Mouse (Mus musculus) small intestine, adult 2 months (tissue): Measurements from ENCODE around the gene Ube2h. TPM values are rescaled to one million over a fixed set of nuclear protein-coding genes. Genes with fewer than 3 reads are reported as not detected.

Experiments used
- H3K27ac ChIP-seq: fragments of 200-500 bp; 2 replicates; pipeline ENCODE4 v1.5.1; 2012; ENCODE audit warnings: low read depth, low read length, control low read depth, inconsistent platforms; ENCODE audit not compliant: insufficient read depth
- H3K27me3 ChIP-seq: fragments of 200-500 bp; 2 replicates; pipeline ENCODE4 v1.6.1; 2012; ENCODE audit warnings: mild to moderate bottlenecking, moderate library complexity, low read length, inconsistent platforms; ENCODE audit not compliant: control insufficient read depth, insufficient read depth
- H3K36me3 ChIP-seq: fragments of 200-500 bp; 2 replicates; pipeline ENCODE4 v1.6.1; 2012; ENCODE audit warnings: mild to moderate bottlenecking, low read length, control low read depth, inconsistent platforms; ENCODE audit not compliant: control insufficient read depth, insufficient read depth
- H3K4me1 ChIP-seq: fragments of 200-500 bp; 2 replicates; pipeline ENCODE4 v1.6.1; 2012; ENCODE audit warnings: low read length, inconsistent platforms, mixed read lengths; ENCODE audit not compliant: control insufficient read depth, insufficient read depth, insufficient read length
- H3K4me3 ChIP-seq: fragments of 200-500 bp; 2 replicates; pipeline ENCODE4 v1.5.1; 2012; ENCODE audit warnings: low read depth, mild to moderate bottlenecking, control low read depth, inconsistent platforms, low read length, moderate library complexity
- CTCF ChIP-seq: fragments of 200-500 bp; IDR thresholded peaks from 2 replicates; pipeline ENCODE4 v1.5.1; 2012; ENCODE audit warnings: low read depth, mild to moderate bottlenecking, control low read depth, inconsistent platforms, low read length, moderate library complexity, mixed read lengths; ENCODE audit not compliant: insufficient replicate concordance, insufficient read length; ENCODE audit errors: extremely low read depth
- POLR2A ChIP-seq: fragments of 200-500 bp; IDR thresholded peaks from 2 replicates; pipeline ENCODE4 v1.6.1; 2012; ENCODE audit warnings: low read depth, mild to moderate bottlenecking, control low read depth, inconsistent platforms, low read length, moderate library complexity
- WGBS: fragments of 180-500 bp; shearing (Covaris S2); methylation state at CpG from one replicate; pipeline ENCODE4 v1.1.7; 2018; 5-methylcytosine and 5-hydroxymethylcytosine counted together
- polyA plus RNA-seq: library from polyadenylated mRNA; depleted of rRNA; stranded (reverse); fragments of >200 nt; gene quantifications from 2 replicates; pipeline ENCODE4 v1.2.3, GENCODE M21; 2012

Ube2h gene
- polyA plus RNA-seq, 1 experiment = 97.7 TPM

DNA sequence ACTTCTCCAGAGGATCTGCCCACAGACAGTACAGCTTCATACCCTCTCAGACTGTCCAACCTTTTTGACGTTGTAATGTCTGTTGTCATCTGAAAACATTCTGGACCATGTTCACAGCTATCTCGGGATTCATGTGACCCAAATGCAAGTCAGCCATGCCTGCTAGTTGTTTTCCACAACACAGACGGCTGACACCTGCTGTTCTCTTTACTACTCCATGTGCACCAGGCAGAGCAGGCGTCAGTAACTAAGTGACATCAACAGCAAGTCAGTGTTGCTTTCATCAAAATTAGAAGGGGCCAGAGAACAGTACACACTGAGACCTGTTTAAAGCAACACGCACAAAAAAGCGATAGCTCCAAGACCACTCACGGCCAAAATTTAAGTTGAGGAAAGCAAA is 36.9 kb downstream of the Ube2h start:
- 91% methylated on average over 7 of the region's 7 CpGs for WGBS
- no peak overlapping the region for H3K27ac ChIP-seq
- no peak overlapping the region for H3K4me3 ChIP-seq
- no peak for TF ChIP-seq CTCF
- TF ChIP-seq POLR2A = no peak
- peaks cover 23% of the 10 kb centered on the region for H3K36me3 ChIP-seq
- no peaks in the 10 kb centered on the region for H3K4me1 ChIP-seq
- no peaks in the 10 kb centered on the region for H3K27me3 ChIP-seq

DNA sequence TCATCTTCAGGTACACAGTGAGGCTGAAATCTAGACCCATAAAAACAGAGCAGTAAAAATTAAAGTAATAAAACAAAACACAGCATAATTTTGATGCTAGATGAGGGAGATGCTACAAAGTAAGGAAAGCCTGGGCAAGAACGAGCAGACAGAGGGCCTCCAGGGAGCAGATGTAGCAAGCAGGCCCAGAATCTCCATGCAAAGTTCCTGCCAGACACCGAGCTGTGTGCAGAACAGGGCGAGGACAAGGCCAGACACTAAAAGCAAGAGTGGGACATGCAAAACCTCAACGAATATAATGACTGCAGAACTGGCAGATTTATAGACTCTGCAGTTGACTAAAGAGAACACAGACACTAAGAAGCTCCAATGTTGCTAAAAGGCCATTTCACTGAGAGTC is 38.9 kb downstream of the Ube2h start:
- H3K4me3 ChIP-seq = no peak overlapping the region
- TF ChIP-seq CTCF = no peak
- TF ChIP-seq POLR2A = no peak
- WGBS = 68% methylated on average over 4 of the region's 4 CpGs
- H3K27ac ChIP-seq = no peak overlapping the region
- no peaks in the 10 kb centered on the region for H3K27me3 ChIP-seq
- H3K4me1 ChIP-seq = no peaks in the 10 kb centered on the region
- H3K36me3 ChIP-seq = peaks cover 26% of the 10 kb centered on the region

DNA sequence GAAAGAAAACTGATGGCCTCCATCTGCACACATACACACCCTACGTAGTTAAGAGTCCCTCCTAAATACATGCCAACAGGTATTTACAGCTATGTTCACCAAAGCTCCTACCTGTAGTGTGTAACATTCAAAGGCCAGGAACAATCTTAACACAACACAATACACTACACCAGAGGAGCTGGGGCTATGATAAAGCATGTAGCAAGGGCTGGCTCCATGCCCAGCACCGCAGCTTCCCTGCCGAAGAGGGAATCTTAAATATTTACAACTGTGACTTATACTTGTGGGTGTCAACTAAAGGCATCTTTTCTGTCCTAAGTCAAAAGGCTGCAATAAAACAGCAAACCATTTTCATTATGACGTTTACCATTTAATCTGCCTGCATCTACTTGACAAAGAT is 41.3 kb downstream of the Ube2h start:
- H3K27ac ChIP-seq = no peak overlapping the region
- no peaks in the 10 kb centered on the region for H3K27me3 ChIP-seq
- TF ChIP-seq POLR2A = no peak
- no peak for TF ChIP-seq CTCF
- WGBS = 42% methylated on average over 4 of the region's 4 CpGs
- peaks cover 32% of the 10 kb centered on the region for H3K36me3 ChIP-seq
- H3K4me3 ChIP-seq = no peak overlapping the region
- H3K4me1 ChIP-seq = no peaks in the 10 kb centered on the region

DNA sequence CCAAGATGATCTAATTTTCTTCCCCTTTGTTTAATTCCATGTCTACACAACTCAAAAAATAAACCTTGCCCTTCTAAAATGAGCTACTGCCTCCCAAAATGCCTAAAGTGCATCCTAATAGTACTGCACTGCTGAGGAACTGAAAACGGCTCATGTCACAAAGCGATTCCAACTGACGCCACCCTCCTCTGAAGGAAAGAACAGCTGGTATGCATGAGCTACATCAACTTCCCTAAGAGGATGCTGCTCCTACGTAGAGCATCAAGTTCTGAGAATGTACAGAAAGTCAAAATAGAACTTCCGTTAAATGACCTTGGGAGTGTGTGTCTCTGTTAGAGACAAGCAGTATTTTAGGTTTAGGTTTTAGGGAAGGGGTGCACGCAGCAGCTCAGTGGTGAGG is 45.1 kb downstream of the Ube2h start:
- Histone ChIP-seq H3K36me3 (peaks cover 29% of the 10 kb centered on the region), H3K4me3 (no peak overlapping the region), H3K27me3 (no peaks in the 10 kb centered on the region), H3K4me1 (no peaks in the 10 kb centered on the region), H3K27ac (no peak overlapping the region)
- 83% methylated on average over 6 of the region's 6 CpGs for WGBS
- TF ChIP-seq CTCF = no peak

GRCm38 (mm10) chr6:30257962-30258361 is 46.4 kb downstream of the Ube2h start:
- 75% methylated on average over 1 of the region's 1 CpGs for WGBS
- Histone ChIP-seq H3K4me1 (no peaks in the 10 kb centered on the region), H3K4me3 (no peak overlapping the region), H3K36me3 (peaks cover 27% of the 10 kb centered on the region), H3K27ac (no peak overlapping the region), H3K27me3 (no peaks in the 10 kb centered on the region)
- TF ChIP-seq CTCF = no peak
- no peak for TF ChIP-seq POLR2A

DNA sequence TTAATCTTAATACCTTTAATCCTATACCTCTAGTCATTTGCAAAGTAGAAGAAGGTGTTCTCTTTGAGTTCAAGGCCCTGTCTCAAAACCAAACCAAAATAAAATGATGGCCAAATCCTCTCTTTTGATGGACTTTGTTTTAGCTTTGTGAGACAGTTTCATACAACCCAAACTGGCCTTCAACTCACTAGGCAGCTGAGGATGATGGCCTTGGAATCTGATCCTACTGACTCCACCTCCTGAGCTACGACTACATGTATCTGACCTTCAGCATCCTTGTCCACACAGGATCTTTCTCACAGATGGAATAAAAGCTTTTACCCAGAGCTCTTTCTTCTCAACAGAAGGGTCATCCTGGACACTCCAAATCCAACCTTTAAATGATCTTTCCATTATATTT is 48.5 kb downstream of the Ube2h start:
- no peak for TF ChIP-seq POLR2A
- no peak for TF ChIP-seq CTCF
- 66% methylated on average over 1 of the region's 1 CpGs for WGBS
- 0 out of 2 replicates have a peak, but pooled peaks cover 2% of the 10 kb centered on the region for H3K4me1 ChIP-seq
- H3K27me3 ChIP-seq = no peaks in the 10 kb centered on the region
- H3K27ac ChIP-seq = no peak overlapping the region
- peaks cover 26% of the 10 kb centered on the region for H3K36me3 ChIP-seq
- H3K4me3 ChIP-seq = no peak overlapping the region

- WGBS = 84% methylated on average over 5 of the region's 5 CpGs
- peaks cover 9% of the 10 kb centered on the region; the same call in 1 of the 2 replicates for H3K36me3 ChIP-seq
- 0 out of 2 replicates have a peak, but pooled peaks cover 2% of the 10 kb centered on the region for H3K4me1 ChIP-seq
- TF ChIP-seq POLR2A (no peak), CTCF (no peak)
- no peak overlapping the region for H3K27ac ChIP-seq
- H3K27me3 ChIP-seq = no peaks in the 10 kb centered on the region
- no peak overlapping the region for H3K4me3 ChIP-seq
Observed at GRCm38 (mm10) chr6:30252271-30253010, 51.9 kb downstream of the Ube2h start.

DNA sequence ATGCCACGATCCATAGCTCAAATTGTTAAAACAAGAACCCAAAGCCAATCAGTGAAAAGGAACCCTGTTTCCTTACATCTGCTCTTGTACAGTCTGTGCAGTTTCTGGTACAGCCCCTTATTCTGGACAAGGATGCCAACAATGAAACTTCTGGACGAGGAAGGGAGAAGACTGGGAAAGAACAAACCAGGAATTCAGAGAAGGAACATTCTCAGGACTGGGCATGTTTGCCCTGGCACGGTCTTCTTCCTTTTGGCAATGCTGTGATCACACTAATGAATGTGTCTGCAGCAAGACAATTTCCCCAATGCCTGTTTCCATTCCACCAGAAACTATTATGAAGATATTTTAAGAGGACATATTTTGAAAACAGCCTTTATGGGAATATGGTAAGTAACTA is 55.6 kb downstream of the Ube2h start:
- H3K36me3 ChIP-seq = peaks cover 1% of the 10 kb centered on the region; the same call in 1 of the 2 replicates
- TF ChIP-seq POLR2A (no peak), CTCF (no peak)
- H3K4me3 ChIP-seq = no peak overlapping the region
- H3K27ac ChIP-seq = no peak overlapping the region
- peaks cover 2% of the 10 kb centered on the region; the same call in 1 of the 2 replicates for H3K4me1 ChIP-seq
- H3K27me3 ChIP-seq = no peaks in the 10 kb centered on the region
- WGBS = 66% methylated on average over 3 of the region's 3 CpGs
